Mouse (Mus musculus): ENCODE data around the gene Pkp4. TPM values are rescaled to one million over a fixed set of nuclear protein-coding genes. Genes with fewer than 3 reads are reported as not detected.

Gene Pkp4
- total RNA-seq (2012; rRNA removed): 54.3 and 76.0 TPM in 2 replicates

GRCm38 (mm10) chr2:59160605-59160963 lies at the start of gene Pkp4, which contains the start of gene Ccdc148:
Gene Pkp4 (plus strand): TSS chr2:59160850.
Gene Ccdc148 (minus strand): TSS chr2:59160683.
- peak; percentile 95 for DNase-seq (ENCODE audit: low read depth, low spot score)
- TF ChIP-seq MAFK (IDR thresholded peaks at IDR 0.05; ENCODE audit: insufficient read depth, low read depth, low read length) (no peak), ZC3H11A (IDR thresholded peaks at IDR 0.05; ENCODE audit: borderline replicate concordance, low read depth, low read length) (no peak), HCFC1 (IDR thresholded peaks at IDR 0.05; ENCODE audit: borderline replicate concordance, insufficient read depth, low read length) (no peak), ZNF384 (IDR thresholded peaks at IDR 0.05; ENCODE audit: low read depth, low read length) (no peak), CHD2 (IDR thresholded peaks at IDR 0.05; ENCODE audit: low read depth, low read length) (no peak; the same call in 1 of the 2 replicates)
- in situ Hi-C loops (cut with MboI; ENCODE audit: low sequenced_read_pairs in 2 of 2, unreplicated experiment in 2 of 2): no loop called here
- H3K27ac ChIP-seq (ENCODE audit: insufficient read depth, low read depth, low read length, poor library complexity, severe bottlenecking): peak within 1 kb of the TSS; percentile 59
- H3K9me3 ChIP-seq (ENCODE audit: control insufficient read depth, insufficient read depth, low read depth, low read length): no peaks in the 10 kb centered on the region
- peak within 1 kb of the TSS; percentile 87 for H3K9ac ChIP-seq (ENCODE audit: insufficient read depth, low read depth, low read length, poor library complexity, severe bottlenecking)
- H3K4me1 ChIP-seq (ENCODE audit: control insufficient read depth in 2 of 2, insufficient read depth in 2 of 2, low read length in 2 of 2, poor library complexity in 1 of 2): peaks cover 3 to 9% of the 10 kb centered on the region in 2 experiments; a peak in 3 of 4 replicates
- peak within 1 kb of the TSS; percentile 87 to 88 for H3K4me3 ChIP-seq (ENCODE audit: insufficient read depth in 1 of 2, low read depth in 1 of 2, low read length in 2 of 2, poor library complexity in 1 of 2, severe bottlenecking in 1 of 2)
- H3K36me3 ChIP-seq (ENCODE audit: control insufficient read depth, insufficient read depth, low read length, poor library complexity, severe bottlenecking): no peaks in the 10 kb centered on the region

- TF ChIP-seq CHD2 (IDR thresholded peaks at IDR 0.05; ENCODE audit: low read depth, low read length) (no peak), HCFC1 (IDR thresholded peaks at IDR 0.05; ENCODE audit: borderline replicate concordance, insufficient read depth, low read length) (no peak), MAFK (IDR thresholded peaks at IDR 0.05; ENCODE audit: insufficient read depth, low read depth, low read length) (no peak), ZC3H11A (IDR thresholded peaks at IDR 0.05; ENCODE audit: borderline replicate concordance, low read depth, low read length) (no peak), ZNF384 (IDR thresholded peaks at IDR 0.05; ENCODE audit: low read depth, low read length) (no peak)
- Histone ChIP-seq H3K4me3 (ENCODE audit: insufficient read depth in 1 of 2, low read depth in 1 of 2, low read length in 2 of 2, poor library complexity in 1 of 2, severe bottlenecking in 1 of 2) (no peak overlapping the region), H3K9me3 (ENCODE audit: control insufficient read depth, insufficient read depth, low read depth, low read length) (no peaks in the 10 kb centered on the region), H3K4me1 (ENCODE audit: control insufficient read depth in 2 of 2, insufficient read depth in 2 of 2, low read length in 2 of 2, poor library complexity in 1 of 2) (no peaks in the 10 kb centered on the region), H3K36me3 (ENCODE audit: control insufficient read depth, insufficient read depth, low read length, poor library complexity, severe bottlenecking) (no peaks in the 10 kb centered on the region), H3K9ac (ENCODE audit: insufficient read depth, low read depth, low read length, poor library complexity, severe bottlenecking) (no peak overlapping the region), H3K27ac (ENCODE audit: insufficient read depth, low read depth, low read length, poor library complexity, severe bottlenecking) (no peak overlapping the region)
- DNase-seq (ENCODE audit: low read depth, low spot score): no peak
- in situ Hi-C loops (cut with MboI; ENCODE audit: low sequenced_read_pairs in 2 of 2, unreplicated experiment in 2 of 2): no loop called here
Measured at GRCm38 (mm10) chr2:59129023-59129422, 31.6 kb upstream of the Pkp4 start.

DNA sequence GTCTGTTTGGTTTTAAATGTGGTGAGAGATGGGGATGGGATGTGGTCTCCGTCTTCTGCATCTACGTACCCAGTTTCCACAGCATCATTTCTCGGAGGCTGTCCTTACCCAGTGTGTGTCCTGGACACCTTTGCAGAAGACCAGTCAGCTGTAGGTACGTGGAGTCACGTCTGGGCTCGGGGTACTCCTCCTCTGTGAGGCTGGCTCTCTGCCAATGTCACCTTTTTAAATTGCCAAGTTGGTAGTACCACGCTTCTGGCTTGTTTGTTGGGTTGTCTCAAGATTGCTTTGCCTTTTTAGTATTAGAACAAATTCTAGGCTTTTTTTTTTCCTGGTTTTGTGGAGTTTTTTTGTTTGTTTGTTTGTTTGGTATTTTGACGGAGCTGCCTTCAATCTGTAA lies 30.8 kb upstream of the Pkp4 start:
- no peak overlapping the region for H3K27ac ChIP-seq (ENCODE audit: insufficient read depth, low read depth, low read length, poor library complexity, severe bottlenecking)
- H3K36me3 ChIP-seq (ENCODE audit: control insufficient read depth, insufficient read depth, low read length, poor library complexity, severe bottlenecking): no peaks in the 10 kb centered on the region
- TF ChIP-seq ZC3H11A (IDR thresholded peaks at IDR 0.05; ENCODE audit: borderline replicate concordance, low read depth, low read length) (no peak), CHD2 (IDR thresholded peaks at IDR 0.05; ENCODE audit: low read depth, low read length) (no peak), ZNF384 (IDR thresholded peaks at IDR 0.05; ENCODE audit: low read depth, low read length) (no peak), HCFC1 (IDR thresholded peaks at IDR 0.05; ENCODE audit: borderline replicate concordance, insufficient read depth, low read length) (no peak)
- in situ Hi-C loops (cut with MboI; ENCODE audit: low sequenced_read_pairs in 2 of 2, unreplicated experiment in 2 of 2): no loop called here
- DNase-seq (ENCODE audit: low read depth, low spot score): no peak
- no peaks in the 10 kb centered on the region for H3K4me1 ChIP-seq (ENCODE audit: control insufficient read depth in 2 of 2, insufficient read depth in 2 of 2, low read length in 2 of 2, poor library complexity in 1 of 2)
- no peak overlapping the region for H3K4me3 ChIP-seq (ENCODE audit: insufficient read depth in 1 of 2, low read depth in 1 of 2, low read length in 2 of 2, poor library complexity in 1 of 2, severe bottlenecking in 1 of 2)
- H3K9ac ChIP-seq (ENCODE audit: insufficient read depth, low read depth, low read length, poor library complexity, severe bottlenecking): no peak overlapping the region
- H3K9me3 ChIP-seq (ENCODE audit: control insufficient read depth, insufficient read depth, low read depth, low read length): no peaks in the 10 kb centered on the region

GRCm38 (mm10) chr2:59131044-59131443 lies 29.6 kb upstream of the Pkp4 start:
- in situ Hi-C loops (cut with MboI; ENCODE audit: low sequenced_read_pairs in 2 of 2, unreplicated experiment in 2 of 2): no loop called here
- TF ChIP-seq CHD2 (IDR thresholded peaks at IDR 0.05; ENCODE audit: low read depth, low read length): no peak
- TF ChIP-seq MAFK (IDR thresholded peaks at IDR 0.05; ENCODE audit: insufficient read depth, low read depth, low read length): no peak
- no peak overlapping the region for H3K27ac ChIP-seq (ENCODE audit: insufficient read depth, low read depth, low read length, poor library complexity, severe bottlenecking)

DNA sequence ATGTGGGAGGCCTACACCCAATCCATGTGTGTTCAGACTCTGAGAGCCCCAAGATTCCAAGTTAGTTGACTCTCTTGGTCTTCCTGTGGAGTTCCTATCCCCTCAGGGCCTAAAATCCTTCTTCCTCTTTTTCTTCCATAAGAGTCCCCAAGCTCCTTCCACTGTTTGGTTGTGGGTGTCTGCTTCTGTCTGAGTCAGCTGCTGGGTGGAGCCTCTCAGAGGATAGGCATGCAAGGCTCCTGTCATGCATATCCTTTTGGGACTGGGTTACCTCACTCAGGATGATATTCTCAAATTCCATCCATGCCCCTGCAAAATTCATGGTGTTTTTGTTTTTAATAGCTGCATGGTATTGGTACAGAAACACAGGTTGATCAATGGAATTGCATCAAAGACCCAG lies 5.2 kb upstream of the Pkp4 start:
- peaks cover 0 to 3% of the 10 kb centered on the region in 2 experiments; a peak in 1 of 4 replicates for H3K4me1 ChIP-seq (ENCODE audit: control insufficient read depth in 2 of 2, insufficient read depth in 2 of 2, low read length in 2 of 2, poor library complexity in 1 of 2)
- no peaks in the 10 kb centered on the region for H3K36me3 ChIP-seq (ENCODE audit: control insufficient read depth, insufficient read depth, low read length, poor library complexity, severe bottlenecking)
- DNase-seq (ENCODE audit: low read depth, low spot score): no peak
- no peak for TF ChIP-seq MAFK (IDR thresholded peaks at IDR 0.05; ENCODE audit: insufficient read depth, low read depth, low read length)
- no peak for TF ChIP-seq ZC3H11A (IDR thresholded peaks at IDR 0.05; ENCODE audit: borderline replicate concordance, low read depth, low read length)
- TF ChIP-seq ZNF384 (IDR thresholded peaks at IDR 0.05; ENCODE audit: low read depth, low read length): no peak
- TF ChIP-seq HCFC1 (IDR thresholded peaks at IDR 0.05; ENCODE audit: borderline replicate concordance, insufficient read depth, low read length): no peak
- TF ChIP-seq CHD2 (IDR thresholded peaks at IDR 0.05; ENCODE audit: low read depth, low read length): no peak
- H3K9me3 ChIP-seq (ENCODE audit: control insufficient read depth, insufficient read depth, low read depth, low read length): no peaks in the 10 kb centered on the region
- in situ Hi-C loops (cut with MboI; ENCODE audit: low sequenced_read_pairs in 2 of 2, unreplicated experiment in 2 of 2): no loop called here
- H3K4me3 ChIP-seq (ENCODE audit: insufficient read depth in 1 of 2, low read depth in 1 of 2, low read length in 2 of 2, poor library complexity in 1 of 2, severe bottlenecking in 1 of 2): no peak overlapping the region
- no peak overlapping the region for H3K27ac ChIP-seq (ENCODE audit: insufficient read depth, low read depth, low read length, poor library complexity, severe bottlenecking)
- no peak overlapping the region for H3K9ac ChIP-seq (ENCODE audit: insufficient read depth, low read depth, low read length, poor library complexity, severe bottlenecking)

More at GRCm38 (mm10) chr2:59131044-59131443, 29.6 kb upstream of the Pkp4 start:
- no peaks in the 10 kb centered on the region for H3K9me3 ChIP-seq (ENCODE audit: control insufficient read depth, insufficient read depth, low read depth, low read length)
- no peaks in the 10 kb centered on the region for H3K36me3 ChIP-seq (ENCODE audit: control insufficient read depth, insufficient read depth, low read length, poor library complexity, severe bottlenecking)
- DNase-seq (ENCODE audit: low read depth, low spot score): no peak
- no peak overlapping the region for H3K9ac ChIP-seq (ENCODE audit: insufficient read depth, low read depth, low read length, poor library complexity, severe bottlenecking)
- H3K4me1 ChIP-seq (ENCODE audit: control insufficient read depth in 2 of 2, insufficient read depth in 2 of 2, low read length in 2 of 2, poor library complexity in 1 of 2): no peaks in the 10 kb centered on the region
- H3K4me3 ChIP-seq (ENCODE audit: insufficient read depth in 1 of 2, low read depth in 1 of 2, low read length in 2 of 2, poor library complexity in 1 of 2, severe bottlenecking in 1 of 2): no peak overlapping the region

Data from ES-E14 (cell line).